Mouse (Mus musculus) ES-E14 (cell line): ENCODE measurements around the gene Sqstm1. TPM values are rescaled to one million over a fixed set of nuclear protein-coding genes. Genes with fewer than 3 reads are reported as not detected.

ENCODE experiments used
- DNase-seq: peaks from one replicate; pipeline ENCODE4 v3.0.0-alpha.2; 2013; ENCODE audit warnings: low read depth, low spot score
- H3K27ac ChIP-seq: 2 replicates; pipeline ENCODE4 v1.5.1; 2012; ENCODE audit warnings: low read depth, mild to moderate bottlenecking, low read length, moderate library complexity, mixed read lengths; ENCODE audit not compliant: poor library complexity, insufficient read depth, severe bottlenecking
- H3K36me3 ChIP-seq: 2 replicates; pipeline ENCODE4 v1.6.1; 2012; ENCODE audit warnings: mild to moderate bottlenecking, low read length, moderate library complexity, mixed read lengths; ENCODE audit not compliant: control insufficient read depth, poor library complexity, insufficient read depth, severe bottlenecking
- H3K4me1 ChIP-seq, 2 experiments: fragments of 150-350 bp in 1 of 2; sonication (generic) in 1 of 2; 2 replicates each; pipeline ENCODE4 v1.6.1; 2012; ENCODE audit warnings: low read length in 2 of 2, mild to moderate bottlenecking in 1 of 2, mixed read lengths in 1 of 2; ENCODE audit not compliant: control insufficient read depth in 2 of 2, insufficient read depth in 2 of 2, poor library complexity in 1 of 2
- H3K4me3 ChIP-seq, 2 experiments: fragments of 150-350 bp in 1 of 2; sonication (generic) in 1 of 2; 2 replicates each; pipeline ENCODE4 v1.5.1; 2012; ENCODE audit warnings: low read length in 2 of 2, low read depth in 1 of 2, mild to moderate bottlenecking in 1 of 2, mixed read lengths in 1 of 2; ENCODE audit not compliant: insufficient read depth in 1 of 2, poor library complexity in 1 of 2, severe bottlenecking in 1 of 2
- H3K9ac ChIP-seq: 2 replicates; pipeline ENCODE4 v1.6.1; 2012; ENCODE audit warnings: low read depth, mild to moderate bottlenecking, low read length, mixed read lengths; ENCODE audit not compliant: poor library complexity, insufficient read depth, severe bottlenecking
- H3K9me3 ChIP-seq: fragments of 150-350 bp; sonication (generic); 2 replicates; pipeline ENCODE4 v1.6.1; 2012; ENCODE audit warnings: low read depth, mild to moderate bottlenecking, low read length; ENCODE audit not compliant: control insufficient read depth, insufficient read depth
- CHD2 ChIP-seq: IDR thresholded peaks from 2 replicates; pipeline ENCODE4 v1.6.1; 2014; ENCODE audit warnings: mild to moderate bottlenecking, low read depth, low read length, inconsistent platforms
- HCFC1 ChIP-seq: IDR thresholded peaks from 2 replicates; pipeline ENCODE4 v1.6.1; 2012; ENCODE audit warnings: low read length, inconsistent platforms, borderline replicate concordance; ENCODE audit not compliant: insufficient read depth
- MAFK ChIP-seq: IDR thresholded peaks from 2 replicates; pipeline ENCODE4 v1.6.1; 2014; ENCODE audit warnings: mild to moderate bottlenecking, low read depth, low read length, inconsistent platforms; ENCODE audit not compliant: insufficient read depth
- ZC3H11A ChIP-seq: IDR thresholded peaks from 2 replicates; pipeline ENCODE4 v1.6.1; 2012; ENCODE audit warnings: low read depth, mild to moderate bottlenecking, inconsistent platforms, low read length, borderline replicate concordance
- ZNF384 ChIP-seq: IDR thresholded peaks from 2 replicates; pipeline ENCODE4 v1.6.1; 2012; ENCODE audit warnings: low read depth, low read length, inconsistent platforms
- in situ Hi-C, 2 experiments: fragments of 600-800 bp; cut with MboI; formaldehyde crosslinking; loops; one replicate each; pipeline ENCODE4 v1.15.1; 2025; ENCODE audit warnings: low sequenced_read_pairs in 2 of 2, inconsistent platforms in 1 of 2; ENCODE audit not compliant: unreplicated experiment in 2 of 2
- total RNA-seq: library from RNA; depleted of rRNA; stranded (reverse); fragments of 300-350 nt; gene quantifications from 2 replicates; pipeline ENCODE4 v1.2.3, GENCODE M21; 2012

Gene Sqstm1
- total RNA-seq, 1 experiment: 234 TPM

DNA sequence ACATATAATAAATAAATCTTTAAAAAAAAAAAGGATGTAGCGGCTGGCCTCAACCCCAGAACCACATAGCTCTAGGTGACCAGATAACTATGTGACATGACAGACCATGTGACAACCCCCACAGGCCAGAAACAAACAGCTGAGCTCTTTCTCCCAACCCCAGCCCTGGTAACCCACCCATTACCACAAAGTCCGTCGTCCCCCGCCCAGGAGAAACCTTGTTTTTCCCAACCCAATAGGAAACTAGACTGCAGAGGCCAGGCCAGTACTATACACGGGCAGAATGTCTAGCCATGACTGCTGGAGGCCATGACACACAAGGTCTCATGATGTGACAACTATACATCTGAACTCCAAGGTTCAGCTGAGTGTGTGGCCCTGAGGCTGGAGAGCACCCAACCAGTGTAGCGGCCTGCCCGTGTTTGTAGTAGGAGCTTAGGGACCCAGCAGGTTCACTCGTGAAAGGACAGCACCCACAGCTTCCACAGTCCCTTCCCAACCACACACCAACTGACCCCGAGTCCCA, 7.3 kb downstream of the Sqstm1 start:
- in situ Hi-C loops: no loop called here
- H3K36me3 ChIP-seq: peaks cover 81% of the 10 kb centered on the region
- H3K4me3 ChIP-seq: no peak overlapping the region
- H3K9me3 ChIP-seq: no peaks in the 10 kb centered on the region
- H3K27ac ChIP-seq: no peak overlapping the region
- DNase-seq: no peak
- H3K4me1 ChIP-seq: peaks cover 0 to 2% of the 10 kb centered on the region in 2 experiments; a peak in 1 of 4 replicates
- TF ChIP-seq MAFK (no peak), CHD2 (no peak), ZC3H11A (no peak), ZNF384 (no peak), HCFC1 (no peak)
- no peak overlapping the region for H3K9ac ChIP-seq

DNA sequence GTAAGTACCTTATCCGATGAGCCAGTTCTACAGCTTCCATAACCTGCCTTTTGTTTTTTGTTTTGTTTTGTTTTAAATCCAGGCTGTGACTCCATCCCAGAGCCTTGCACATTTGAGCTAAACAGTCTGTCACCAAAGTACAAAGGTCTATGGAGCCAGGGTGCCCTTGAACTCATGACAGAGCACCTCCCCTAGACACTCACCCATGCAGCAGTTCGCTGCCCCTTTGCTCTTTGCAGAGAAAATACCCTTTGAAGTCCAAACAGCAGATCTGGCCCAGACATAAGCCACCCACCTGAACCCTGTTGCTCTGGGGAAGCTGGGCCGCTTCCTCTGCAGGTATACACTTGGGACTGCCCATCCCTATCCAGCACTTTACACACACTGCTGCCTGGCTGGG, 9.0 kb downstream of the Sqstm1 start:
- no peak for TF ChIP-seq HCFC1
- TF ChIP-seq ZNF384: no peak
- TF ChIP-seq CHD2: no peak
- DNase-seq: no peak
- in situ Hi-C loops: no loop called here
- no peak overlapping the region for H3K27ac ChIP-seq
- no peaks in the 10 kb centered on the region for H3K4me1 ChIP-seq
- H3K36me3 ChIP-seq: peaks cover 71% of the 10 kb centered on the region
- no peak overlapping the region for H3K9ac ChIP-seq
- H3K4me3 ChIP-seq: no peak overlapping the region
- H3K9me3 ChIP-seq: no peaks in the 10 kb centered on the region

DNA sequence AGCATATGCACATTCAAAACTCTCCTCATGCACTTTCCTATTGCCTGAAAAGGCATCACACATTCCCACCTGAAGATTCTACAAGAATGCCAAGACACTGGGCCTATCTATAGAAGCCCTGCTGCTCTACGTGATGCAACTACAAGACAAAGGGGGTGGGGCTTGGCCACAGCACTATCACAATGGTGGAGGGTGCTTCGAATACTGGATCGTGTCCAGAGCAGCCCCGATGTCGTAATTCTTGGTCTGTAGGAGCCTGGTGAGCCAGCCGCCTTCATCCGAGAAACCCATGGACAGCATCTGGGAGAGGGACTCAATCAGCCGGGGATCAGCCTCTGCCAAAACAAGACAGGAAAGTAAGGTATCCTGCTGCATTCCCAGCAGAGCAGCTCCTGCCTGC, 10.0 kb downstream of the Sqstm1 start:
- H3K9me3 ChIP-seq: no peaks in the 10 kb centered on the region
- peaks cover 62% of the 10 kb centered on the region for H3K36me3 ChIP-seq
- H3K4me1 ChIP-seq: no peaks in the 10 kb centered on the region
- H3K27ac ChIP-seq: no peak overlapping the region
- in situ Hi-C loops: no loop called here
- no peak overlapping the region for H3K9ac ChIP-seq
- TF ChIP-seq HCFC1 (no peak), MAFK (no peak), ZNF384 (no peak), ZC3H11A (no peak), CHD2 (no peak)
- H3K4me3 ChIP-seq: no peak overlapping the region
- DNase-seq: no peak

DNA sequence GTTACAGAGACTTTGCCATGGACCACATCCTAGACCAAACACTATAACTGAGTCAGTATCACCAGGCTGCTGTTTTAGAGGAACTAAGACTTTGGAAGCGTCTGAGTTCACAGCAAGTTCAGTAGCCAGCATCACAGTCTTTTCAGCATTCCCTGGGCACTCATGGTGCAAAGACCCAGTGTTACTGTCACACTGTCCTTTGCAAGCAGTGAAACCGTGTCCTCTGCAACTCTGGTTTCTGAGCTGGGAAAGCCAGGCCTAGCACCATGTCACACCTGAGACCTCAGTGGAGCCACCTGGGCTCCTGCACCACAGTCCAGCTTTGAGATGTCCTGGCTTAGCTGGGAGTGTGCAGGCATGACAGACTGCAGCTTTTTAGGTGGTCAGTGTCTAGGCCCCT, 11.7 kb downstream of the Sqstm1 start:
- in situ Hi-C loops: no loop called here
- Histone ChIP-seq H3K9ac (no peak overlapping the region), H3K36me3 (peaks cover 48% of the 10 kb centered on the region), H3K9me3 (no peaks in the 10 kb centered on the region), H3K27ac (no peak overlapping the region), H3K4me1 (0 out of 4 replicates have a peak, but pooled peaks cover 0 to 4% of the 10 kb centered on the region in 2 experiments), H3K4me3 (no peak overlapping the region)
- no peak for DNase-seq
- TF ChIP-seq MAFK (no peak), ZC3H11A (no peak), HCFC1 (no peak), ZNF384 (no peak), CHD2 (no peak)

DNA sequence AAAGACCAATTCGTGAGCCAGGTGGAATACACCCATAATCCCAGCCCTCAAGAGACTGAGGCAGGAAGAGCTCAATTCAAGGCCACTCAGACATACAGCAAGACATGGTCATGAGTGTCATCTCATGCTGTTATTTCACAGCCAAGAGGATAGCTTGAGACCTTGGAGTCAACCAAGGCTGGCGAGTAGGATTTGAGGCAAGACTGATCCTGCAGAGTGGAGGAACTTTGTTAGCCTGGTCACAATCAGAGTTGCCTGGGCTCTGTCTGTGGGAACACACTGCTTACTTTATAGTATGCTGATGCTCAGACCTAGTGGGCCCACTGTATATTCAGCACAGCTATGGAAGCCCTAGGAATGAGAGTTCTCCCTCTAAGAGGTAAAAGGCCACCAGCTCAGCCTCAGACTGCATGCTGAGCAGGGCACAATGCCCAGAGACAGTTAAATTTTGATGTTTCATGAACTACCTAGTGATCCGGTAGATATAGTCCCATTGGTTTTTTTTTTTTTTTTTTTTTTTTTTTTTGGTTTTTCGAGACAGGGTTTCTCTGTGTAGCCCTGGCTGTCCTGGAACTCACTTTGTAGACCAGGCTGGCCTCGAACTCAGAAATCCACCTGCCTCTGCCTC, 12.3 kb downstream of the Sqstm1 start:
- TF ChIP-seq ZNF384 (peak; percentile 53; the same call in 1 of the 2 replicates), CHD2 (no peak), MAFK (no peak), HCFC1 (no peak)
- no peak for DNase-seq
- in situ Hi-C loops: no loop called here
- H3K4me3 ChIP-seq: no peak overlapping the region
- no peaks in the 10 kb centered on the region for H3K9me3 ChIP-seq
- H3K9ac ChIP-seq: no peak overlapping the region
- peaks cover 44% of the 10 kb centered on the region for H3K36me3 ChIP-seq
- 0 out of 4 replicates have a peak, but pooled peaks cover 0 to 4% of the 10 kb centered on the region in 2 experiments for H3K4me1 ChIP-seq
- H3K27ac ChIP-seq: no peak overlapping the region
